Mouse (Mus musculus) bone marrow, adult 2 months (tissue): ENCODE measurements around the gene Lmnb2.

Source experiments
- CTCF ChIP-seq: fragments of 200-500 bp; IDR thresholded peaks from 2 replicates; pipeline ENCODE4 v1.5.1; 2011; ENCODE audit warnings: low read length, control low read depth; ENCODE audit not compliant: control insufficient read depth, insufficient read depth
- POLR2A ChIP-seq: fragments of 200-500 bp; IDR thresholded peaks from 2 replicates; pipeline ENCODE4 v1.6.1; 2011; ENCODE audit warnings: low read depth, mild to moderate bottlenecking, control low read depth, low read length, borderline replicate concordance; ENCODE audit not compliant: control insufficient read depth

GRCm38 (mm10) chr10:80946684-80947437 is 28.8 kb upstream of the Lmnb2 start:
- TF ChIP-seq CTCF = peak; percentile 24; the same call in 1 of the 2 replicates
- no peak for TF ChIP-seq POLR2A
